Mouse (Mus musculus) 3134 (cell line): ENCODE results near the gene Hspa12b.
"Not testable (repeated sequence)": the region's sequence is repeated elsewhere in the genome, so short reads cannot be mapped to it uniquely, and the experiment has no call there.

Experiments
- DNase-seq: peaks from one replicate; pipeline ENCODE4 v3.0.0-alpha.2; 2011; ENCODE audit warnings: low spot score; ENCODE audit not compliant: insufficient read length; ENCODE audit errors: extremely low read depth

Hspa12b gene

DNA sequence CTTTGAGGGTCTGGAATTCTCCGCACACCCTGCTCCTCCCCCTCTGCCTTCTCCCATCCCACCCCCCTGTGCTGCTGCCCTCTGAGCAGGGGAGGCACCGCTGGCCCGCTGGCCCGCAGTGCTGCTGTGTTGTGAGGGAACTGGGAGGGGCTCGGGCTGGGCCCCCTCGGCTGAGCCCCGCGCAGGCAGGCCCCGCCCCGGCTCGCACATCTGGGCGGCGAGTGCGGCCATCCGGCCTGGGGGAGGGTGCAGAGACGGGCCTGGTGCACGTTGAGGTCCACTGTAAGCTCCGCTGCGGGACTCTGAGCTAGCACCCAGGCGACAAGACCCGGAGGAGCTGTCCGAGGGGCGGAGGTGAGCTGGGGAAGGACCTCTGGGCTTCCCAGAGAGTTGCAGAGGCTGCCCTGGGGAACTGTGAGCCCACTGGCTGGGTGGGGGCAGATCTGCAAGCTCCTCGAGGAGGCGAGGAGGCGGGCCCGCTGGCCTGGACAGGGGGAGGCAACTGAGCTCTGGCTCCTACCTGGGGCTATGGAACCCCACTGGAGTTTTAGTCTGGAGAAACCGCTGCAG, at the start of gene Hspa12b:
Gene Hspa12b (plus strand): TSS at position 120 of the 570 bp plus-strand sequence.
- DNase-seq: no peak

DNA sequence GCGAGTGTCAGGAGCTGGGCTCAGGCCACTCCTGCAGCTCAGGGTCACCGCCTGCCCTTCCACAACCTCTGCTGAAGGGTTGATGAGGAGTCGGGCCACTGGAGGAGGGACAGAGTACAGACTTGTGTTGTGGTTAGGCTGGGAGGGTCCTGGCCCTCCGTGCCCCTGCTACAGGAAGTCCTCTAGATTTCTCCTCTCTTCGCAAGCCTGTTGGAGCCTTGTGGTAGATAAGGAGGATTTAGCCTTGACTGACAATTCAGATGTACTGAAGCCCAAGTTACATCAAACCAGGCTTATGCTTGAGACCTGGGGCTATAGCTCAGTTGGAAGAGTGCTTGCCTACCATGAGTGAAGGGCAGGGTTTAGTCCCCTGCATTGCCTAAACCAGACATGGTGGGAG, 46.6 kb upstream of the Hspa12b start:
- no peak for DNase-seq

DNA sequence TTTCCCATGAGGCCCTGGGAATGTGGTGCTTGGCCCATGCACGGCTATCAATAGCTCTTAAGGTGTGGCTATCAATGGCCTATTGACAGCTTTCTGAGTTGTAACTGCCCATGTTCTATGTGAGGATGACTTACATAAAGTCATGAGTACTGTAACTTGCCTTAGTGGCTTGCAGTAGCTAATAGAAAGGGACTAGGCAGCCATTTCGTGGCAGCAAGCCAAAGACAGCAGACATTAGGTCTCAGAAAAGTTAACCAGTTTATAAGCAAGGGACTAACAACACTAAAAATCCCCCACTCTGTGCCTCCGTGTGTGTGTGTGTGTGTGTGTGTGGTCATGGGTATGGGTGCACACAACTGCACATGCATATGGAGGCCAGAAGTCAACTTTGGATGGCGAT, 42.9 kb upstream of the Hspa12b start:
- no peak for DNase-seq

DNA sequence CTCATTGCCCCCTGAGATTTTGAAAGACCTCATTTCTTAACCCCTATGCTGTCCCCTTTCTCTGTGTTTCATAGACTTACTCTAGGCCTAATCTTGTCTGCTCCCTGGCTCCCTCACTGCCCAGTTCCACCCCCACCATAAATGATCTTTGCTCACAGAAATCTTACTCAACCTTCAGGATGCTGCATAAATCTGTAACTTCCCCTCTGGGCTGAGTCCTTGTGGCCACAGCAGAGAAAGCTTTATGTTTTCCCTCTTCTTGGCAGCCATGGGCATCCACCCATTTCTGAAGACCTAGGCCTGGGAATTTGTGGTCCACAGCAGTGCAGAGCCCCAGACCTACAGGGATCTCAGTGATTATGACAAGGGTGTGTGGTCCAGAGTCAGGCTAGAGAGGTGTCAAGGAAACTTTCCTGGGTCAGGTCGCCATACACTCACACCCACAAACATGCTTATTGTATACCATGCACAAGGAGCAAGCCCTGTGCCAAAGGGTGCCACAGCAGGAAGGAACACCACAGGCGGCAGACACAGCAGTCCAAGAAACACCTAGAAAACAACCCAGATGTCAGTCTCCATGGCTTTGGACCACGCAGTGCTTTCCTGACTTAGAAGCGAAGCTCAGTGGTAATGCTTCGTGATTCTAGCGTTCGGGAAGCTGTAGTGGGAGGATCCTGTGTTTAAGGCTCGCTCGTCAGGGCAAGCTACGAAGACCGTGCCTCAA, 40.3 kb upstream of the Hspa12b start, which contains the start of gene Siglec1:
Gene Siglec1 (minus strand): TSS at position 99 of the 724 bp plus-strand sequence.
- no peak for DNase-seq

DNA sequence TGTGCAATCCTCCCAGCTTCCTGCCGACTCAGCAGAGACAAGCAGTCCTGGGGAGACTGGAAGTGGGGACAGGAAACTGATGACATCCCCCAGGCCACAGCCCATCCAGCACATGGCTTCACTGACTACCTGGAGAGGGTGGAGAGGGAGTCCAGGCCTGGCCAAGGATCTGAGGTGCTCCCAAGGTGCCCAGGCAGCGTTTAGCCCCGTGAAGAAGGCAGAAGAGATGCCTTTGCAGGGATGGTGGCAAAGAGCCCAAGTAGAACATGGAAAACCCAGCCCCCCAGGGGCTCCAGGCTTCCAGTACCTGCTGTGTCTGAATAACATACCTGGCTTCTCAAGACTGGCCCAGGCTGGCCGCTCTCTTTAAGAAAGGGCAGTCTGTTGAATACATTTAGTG, 38.5 kb upstream of the Hspa12b start:
- no peak for DNase-seq

DNA sequence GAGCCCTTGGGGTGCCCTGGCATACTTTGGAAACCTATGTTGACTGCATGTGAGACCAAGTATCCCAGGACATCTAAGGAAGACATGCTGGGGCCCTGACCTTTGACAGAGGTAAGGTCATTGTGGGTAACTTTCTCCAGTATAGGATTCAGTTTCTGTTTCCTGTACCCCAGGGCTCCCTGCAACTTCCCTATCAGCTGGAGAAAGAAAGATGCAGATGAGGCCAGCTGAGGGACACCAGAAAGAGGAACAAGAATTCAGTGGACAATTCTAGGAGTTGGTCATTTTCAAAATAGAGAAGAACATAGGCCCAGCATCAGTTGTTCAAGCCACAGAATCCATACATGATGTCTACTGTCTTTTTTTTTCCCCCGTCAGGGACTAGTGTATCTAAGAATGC, 37.4 kb upstream of the Hspa12b start:
- DNase-seq: no peak

DNA sequence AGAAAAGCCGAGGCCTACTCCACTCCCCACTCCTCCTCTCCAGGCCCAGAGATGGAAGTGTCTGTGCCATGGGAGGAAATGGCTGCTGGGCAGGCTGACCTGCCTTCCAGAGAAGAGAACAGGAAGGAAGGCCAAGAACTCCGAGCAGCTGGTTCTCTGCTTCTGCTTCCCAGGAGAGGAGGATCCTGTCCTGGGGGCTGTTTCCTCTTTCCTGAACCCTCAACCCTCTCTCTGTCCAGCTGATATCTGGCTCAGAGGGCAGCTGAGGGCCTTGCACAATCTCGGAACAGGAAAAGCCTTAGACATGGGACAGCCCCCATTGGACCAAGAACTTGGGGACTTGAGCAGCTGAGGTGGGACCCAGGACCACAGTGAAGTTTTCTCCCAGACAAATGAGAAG, 36.2 kb upstream of the Hspa12b start:
- no peak for DNase-seq

DNA sequence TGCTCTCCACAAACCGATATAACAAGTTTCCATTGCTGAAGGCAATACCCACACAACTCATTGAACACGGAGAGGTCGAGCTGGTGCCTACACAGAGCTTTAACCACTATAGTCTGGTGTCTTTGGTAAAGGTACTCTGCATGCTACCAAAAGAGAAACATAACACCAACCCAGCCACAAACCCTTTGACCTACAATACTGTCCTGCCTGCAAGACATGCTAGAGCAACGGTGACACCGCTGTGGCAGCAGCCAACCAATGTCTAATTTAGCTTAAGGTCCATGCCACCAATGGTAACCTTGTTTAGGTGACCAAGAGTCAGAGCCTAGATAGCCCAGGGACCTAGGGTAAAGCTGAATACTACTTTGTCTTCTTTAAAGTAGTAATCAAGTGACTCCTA, 33.5 kb upstream of the Hspa12b start:
- DNase-seq: no peak

DNA sequence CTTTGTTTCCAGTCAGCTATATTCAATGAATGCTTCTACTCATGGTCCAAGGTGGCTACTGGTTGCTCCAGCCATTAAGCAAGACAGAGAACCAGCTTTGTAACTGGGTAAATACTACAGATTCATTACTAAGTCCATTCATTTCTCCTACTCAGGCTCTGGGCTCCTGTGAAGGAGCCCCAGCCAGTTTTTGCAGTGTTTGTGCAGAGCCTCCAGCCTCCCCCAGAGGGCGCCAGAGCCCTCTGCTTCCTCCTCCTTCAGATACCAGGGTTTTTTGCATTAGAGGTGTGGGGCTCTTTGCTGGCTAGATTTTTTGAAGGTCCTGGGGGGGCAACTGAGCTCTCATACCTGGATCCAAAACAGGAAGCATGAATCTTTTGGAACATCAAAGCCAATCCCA, 32.3 kb upstream of the Hspa12b start:
- DNase-seq: peak; percentile 41

DNA sequence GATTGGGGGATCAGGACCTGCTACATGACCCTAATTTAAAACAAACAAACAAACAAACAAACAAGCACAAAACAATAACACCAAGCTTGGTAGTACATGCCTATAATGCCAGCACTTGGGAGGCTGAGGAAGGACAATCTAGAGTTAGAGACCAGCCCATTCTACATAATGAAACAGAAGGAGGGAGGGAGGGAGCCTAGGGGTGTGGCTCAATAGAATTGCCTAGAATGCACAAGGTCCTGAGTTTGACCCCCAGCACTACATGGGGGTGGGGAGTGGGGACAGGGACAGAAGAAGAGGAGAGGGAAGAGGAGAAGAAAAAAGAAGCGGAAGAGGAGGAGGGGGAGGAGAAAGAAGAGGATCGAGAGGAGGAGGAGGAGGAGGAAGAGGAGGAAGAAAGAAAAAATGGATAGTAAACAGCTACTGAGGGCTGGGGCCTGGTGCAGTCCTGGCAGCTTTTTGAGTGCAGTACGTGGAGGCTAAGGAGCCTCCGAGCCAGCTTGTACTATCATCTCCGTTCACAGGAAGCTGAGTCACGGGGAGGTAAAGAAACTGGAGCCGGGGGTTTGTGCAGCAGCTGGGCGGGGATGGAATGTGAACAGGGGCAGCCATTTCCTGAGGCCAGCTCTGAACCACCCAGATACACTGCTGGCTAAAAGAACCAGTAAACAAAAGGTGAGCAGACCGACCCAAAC, 30.8 kb upstream of the Hspa12b start:
- DNase-seq: peak; percentile 73

DNA sequence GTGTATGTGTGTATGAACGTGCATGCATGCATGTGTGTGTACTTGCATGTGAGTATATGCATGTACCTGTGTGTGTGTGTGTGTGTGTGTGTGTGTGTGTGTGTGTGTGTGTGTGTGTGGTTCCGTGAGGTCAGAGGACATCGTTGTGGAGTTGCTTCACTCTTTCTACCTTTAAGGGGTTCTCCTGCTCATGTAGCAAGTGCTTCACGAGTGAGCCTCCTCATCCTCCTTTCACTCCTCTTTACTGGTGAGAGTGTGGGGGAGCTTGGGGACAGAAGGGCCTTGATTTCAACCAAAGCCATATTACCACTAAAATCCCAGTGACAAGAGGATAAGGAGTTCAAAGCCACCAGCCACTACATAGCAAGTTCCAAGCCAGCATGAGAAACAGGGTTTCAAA, 30.0 kb upstream of the Hspa12b start:
- DNase-seq: no peak

DNA sequence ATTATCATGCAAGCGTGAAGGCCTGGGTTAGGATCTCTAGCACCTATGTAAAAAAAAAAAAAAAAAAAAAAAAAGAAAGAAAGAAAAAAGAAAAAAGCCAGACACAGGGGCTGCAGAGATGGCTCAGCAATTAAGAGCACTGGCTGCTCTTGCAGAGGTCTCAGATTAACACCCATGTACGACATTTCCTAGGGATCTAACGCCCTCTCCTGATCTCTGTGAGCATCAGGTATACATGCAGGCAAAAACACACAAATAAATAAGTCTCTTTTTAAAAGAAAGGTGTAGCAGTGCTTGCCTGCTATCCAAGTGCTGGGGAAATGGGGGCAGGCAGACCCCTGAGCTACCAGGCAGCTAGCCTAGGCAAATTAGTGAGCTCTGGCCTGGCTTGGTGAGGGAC, 25.6 kb upstream of the Hspa12b start:
- no peak for DNase-seq

DNA sequence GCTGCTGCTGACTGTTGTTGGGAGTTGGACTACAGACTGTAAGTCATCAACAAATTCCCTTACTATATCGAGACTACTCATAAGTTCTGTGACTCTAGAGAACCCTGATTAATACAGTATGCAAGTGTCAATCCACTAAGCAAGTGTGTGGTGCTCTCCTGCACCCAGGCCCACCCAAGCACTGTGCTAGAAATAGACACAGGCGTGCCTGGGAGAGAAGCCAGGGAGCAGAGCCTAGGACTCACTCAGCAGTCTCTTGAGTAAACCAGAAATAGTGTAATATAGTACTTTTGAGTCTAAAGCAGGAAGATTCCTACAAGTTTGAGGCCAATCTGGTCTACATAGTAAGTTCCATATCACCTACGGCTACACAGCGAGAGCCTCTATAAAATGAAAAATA, 23.1 kb upstream of the Hspa12b start:
- no peak for DNase-seq

DNA sequence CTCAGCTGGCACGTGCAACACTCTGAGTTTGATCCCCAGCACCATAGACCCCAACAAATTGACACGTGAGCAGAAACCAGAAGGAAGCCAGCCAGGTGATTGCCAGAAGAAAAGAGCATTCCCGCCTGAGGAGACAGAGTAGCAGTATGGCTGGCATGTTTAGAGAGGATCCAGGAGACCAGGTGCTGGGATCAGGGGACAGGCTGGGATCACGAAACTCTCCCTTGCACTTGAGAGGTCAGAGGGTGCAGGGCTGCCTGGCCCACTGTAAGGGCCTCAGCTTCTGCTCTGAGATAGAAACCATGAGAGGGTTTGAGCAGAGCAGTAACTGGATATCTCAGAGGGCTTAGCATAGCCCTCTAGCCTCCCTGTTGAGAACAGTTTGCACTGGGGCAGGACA, 22.0 kb upstream of the Hspa12b start:
- not testable (repeated sequence) for DNase-seq

DNA sequence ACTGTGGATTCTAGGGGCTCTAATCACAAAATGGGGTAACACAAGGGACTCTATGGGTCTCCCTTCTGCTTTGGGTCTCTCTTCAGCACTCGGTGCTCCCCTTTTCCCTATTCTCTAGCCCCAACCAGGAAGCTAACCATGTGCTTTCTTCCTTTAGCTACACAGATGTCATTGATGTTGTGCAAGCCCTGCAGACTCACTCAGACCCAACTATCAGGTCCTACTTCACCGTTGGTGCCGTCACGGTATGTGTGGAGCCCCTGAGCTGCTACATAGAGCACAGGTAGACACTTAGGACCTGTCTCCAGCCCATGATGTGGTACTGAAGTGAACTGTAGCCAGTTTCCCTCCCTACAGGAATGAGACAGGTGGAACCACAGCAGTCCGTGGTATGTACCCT, 21.1 kb upstream of the Hspa12b start:
- DNase-seq: no peak

DNA sequence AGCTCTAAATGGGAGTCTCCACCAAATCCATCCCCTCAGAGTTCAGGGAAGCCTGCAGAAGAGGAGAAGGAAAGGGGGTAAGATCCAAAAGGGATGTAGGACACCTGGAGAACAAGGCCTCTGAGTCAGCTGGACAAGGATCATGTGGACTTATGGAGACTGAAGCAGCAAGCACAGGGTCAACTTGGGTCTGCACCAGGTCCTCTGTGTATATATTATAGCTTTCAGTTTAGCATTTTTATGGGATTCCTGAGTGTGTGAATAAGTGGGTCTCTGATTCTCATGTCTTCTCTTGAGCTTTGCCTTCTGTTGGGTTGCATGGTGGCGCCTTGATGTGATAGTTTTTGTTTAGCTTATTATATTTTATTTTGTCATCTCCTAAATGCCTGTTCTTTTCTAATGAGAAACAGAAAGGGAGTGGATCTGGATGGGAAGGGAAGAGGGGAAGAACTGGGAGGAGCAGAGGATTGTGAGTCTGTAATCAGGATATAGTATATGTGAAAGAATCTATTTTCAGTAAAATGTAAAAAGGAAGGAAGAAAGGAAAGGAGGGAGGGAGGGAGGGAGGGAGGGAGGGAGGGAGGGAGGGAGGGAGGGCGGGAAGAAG, 8.0 kb upstream of the Hspa12b start:
- DNase-seq: no peak

DNA sequence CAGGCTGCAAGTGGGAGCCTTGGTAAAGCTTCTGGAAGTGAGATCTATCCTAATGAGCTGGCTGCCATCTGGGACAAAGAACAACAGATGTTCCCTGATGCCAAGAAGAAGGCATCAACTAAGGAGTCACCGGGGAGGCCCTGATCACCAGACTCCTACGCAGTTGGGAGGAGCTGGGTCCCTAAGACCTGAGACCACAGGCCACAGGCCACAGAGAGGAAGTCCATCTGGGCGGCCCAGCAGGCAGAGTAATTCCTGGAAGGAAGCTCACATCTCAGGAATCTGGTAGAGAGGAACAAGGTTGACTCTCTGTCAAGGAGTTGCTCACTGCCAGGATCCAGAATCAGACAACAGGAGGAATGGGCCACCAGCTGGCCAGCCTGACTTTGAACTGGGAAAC, 2.9 kb upstream of the Hspa12b start:
- no peak for DNase-seq

DNA sequence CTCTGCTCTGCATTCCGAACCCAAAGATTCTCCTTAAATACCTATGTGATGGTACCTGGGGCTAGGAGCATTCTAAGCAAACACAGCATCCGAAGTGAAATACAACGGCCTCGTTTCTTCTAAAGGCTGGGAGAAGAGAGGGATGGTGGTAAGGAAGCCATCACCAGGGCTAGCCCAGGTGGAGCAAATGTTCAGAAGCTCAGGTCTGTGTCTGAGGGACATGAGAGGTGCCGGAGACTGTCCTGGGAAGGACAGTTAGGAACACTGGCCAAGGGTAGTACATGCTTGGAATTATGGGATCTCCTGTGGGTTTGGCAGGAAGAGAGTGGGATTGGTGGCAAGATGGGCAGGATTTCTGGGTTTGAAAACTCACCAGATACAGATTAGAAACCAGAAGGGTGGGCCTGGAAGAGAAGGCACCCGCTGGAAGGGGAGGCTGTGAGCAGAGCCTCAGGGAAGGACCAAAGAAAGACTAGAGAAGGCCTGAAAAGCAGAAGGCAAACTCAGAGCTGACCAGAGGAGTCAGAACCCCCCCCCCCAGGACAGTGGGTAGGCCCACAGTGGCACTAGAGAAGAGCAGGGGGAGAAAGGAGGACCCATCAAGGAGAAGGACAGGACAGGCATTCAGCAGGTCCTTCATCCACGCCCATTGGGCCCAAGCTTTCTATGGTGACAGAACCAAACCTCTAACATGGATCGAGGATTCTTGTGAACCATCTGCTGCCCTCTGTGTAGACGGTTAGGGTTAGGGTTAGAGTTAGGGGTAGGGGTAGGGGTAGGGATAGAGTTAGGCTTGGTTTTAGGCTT, 1.7 kb upstream of the Hspa12b start:
- DNase-seq: no peak

DNA sequence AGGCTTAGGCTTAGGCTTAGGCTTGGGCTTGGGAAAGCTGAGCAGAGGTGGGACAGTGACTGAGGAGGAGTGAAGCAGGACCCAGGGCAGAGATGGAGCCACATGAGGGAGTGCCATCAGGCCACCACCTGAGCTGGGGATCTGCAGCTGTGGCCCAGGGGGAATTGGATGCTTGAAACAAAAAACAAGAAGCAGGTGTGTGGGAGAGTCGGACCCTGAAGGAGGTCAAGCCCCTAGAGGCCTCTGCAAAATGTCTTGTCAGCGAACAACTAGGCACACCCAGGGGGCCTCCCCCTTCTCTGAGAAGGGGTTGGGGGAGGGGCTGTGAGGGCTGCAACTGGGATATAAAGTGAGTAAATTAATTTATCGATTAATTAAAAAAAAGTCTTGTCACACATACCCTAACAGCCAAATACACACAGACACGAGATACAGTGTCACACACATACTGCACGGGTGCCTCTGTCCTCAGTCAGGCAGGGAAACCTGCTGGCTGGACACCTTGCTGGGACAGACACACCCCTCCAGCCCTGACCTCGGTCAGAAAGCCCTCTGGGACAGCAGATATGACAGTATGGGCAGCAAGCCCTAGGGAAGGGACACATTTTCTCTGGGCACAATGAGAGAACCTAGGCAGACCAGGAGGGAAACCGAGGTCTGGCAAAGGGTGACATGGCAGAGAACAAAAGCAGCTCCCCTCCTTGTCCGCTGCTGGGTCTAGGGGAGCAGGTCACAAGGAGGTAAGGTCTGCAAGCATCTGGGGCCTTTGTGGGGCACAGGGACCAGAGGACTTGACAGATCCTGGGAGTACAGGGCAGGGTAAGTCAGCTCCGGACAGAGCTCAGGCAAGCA, 890 bp upstream of the Hspa12b start:
- no peak for DNase-seq

DNA sequence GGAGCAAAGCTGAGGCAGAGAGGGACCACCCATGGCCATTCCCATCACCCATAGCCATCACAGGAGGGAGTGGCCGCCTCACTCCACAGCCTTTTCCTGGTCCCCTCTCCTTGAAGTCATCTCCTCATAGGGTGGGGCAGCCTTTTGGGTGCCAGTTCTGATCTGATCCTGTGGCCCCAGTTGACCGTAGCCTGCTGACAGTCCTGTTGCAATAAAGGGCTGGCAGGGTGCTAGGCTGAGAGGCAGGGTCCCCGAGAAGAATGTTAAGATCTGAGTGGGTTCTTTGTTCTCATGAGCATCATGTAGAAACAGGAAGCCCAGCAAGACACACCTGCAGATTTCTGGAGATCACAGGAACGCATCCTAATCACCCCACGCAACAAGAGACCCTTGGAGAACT, 1.1 kb downstream of the Hspa12b start:
- DNase-seq: no peak
